Mouse (Mus musculus) liver, postnatal 0 days (tissue): ENCODE results near the gene Osbpl8.

Experiments used
- CTCF ChIP-seq: sonication (generic); IDR thresholded peaks from 2 replicates; pipeline ENCODE4 v1.5.1; 2016; ENCODE audit warnings: antibody characterized with exemption, low read depth
- EP300 ChIP-seq: IDR thresholded peaks from 2 replicates; pipeline ENCODE4 v1.6.1; 2016; ENCODE audit warnings: antibody characterized with exemption, low read depth, mild to moderate bottlenecking

- TF ChIP-seq EP300 = no peak
- TF ChIP-seq CTCF = no peak
Observed at GRCm38 (mm10) chr10:111329326-111329725, 164.8 kb downstream of the Osbpl8 start.
